Mouse (Mus musculus) MEL (cell line): ENCODE results near the gene Rtn4rl1.

Experiments used
- CHD2 ChIP-seq: IDR thresholded peaks from 2 replicates; pipeline ENCODE4 v1.6.1; 2011; ENCODE audit warnings: low read length, improper control_type of control experiment
- CTCF ChIP-seq, 3 experiments: IDR thresholded peaks in 2 of 3; conservative IDR thresholded peaks in 1 of 3; 2 replicates each; pipeline ENCODE4 v1.5.1; 2011 to 2012; ENCODE audit warnings: low read length in 3 of 3, low read depth in 2 of 3, mild to moderate bottlenecking in 2 of 3, improper control_type of control experiment in 1 of 3, inconsistent platforms in 1 of 3, mixed read lengths in 1 of 3, moderate library complexity in 1 of 3; ENCODE audit not compliant: control insufficient read depth in 1 of 3, insufficient read depth in 1 of 3, poor library complexity in 1 of 3, severe bottlenecking in 1 of 3
- EP300 ChIP-seq, 2 experiments: IDR thresholded peaks; 2 replicates each; pipeline ENCODE4 v1.6.1; 2011; ENCODE audit warnings: improper control_type of control experiment in 2 of 2, low read length in 2 of 2, low read depth in 1 of 2, mild to moderate bottlenecking in 1 of 2
- MAZ ChIP-seq: IDR thresholded peaks from 2 replicates; pipeline ENCODE4 v1.6.1; 2012; ENCODE audit warnings: low read depth, mild to moderate bottlenecking, inconsistent platforms, low read length, improper control_type of control experiment
- POLR2A ChIP-seq, 2 experiments: IDR thresholded peaks; 2 replicates each; pipeline ENCODE4 v1.6.1; 2011 to 2012; ENCODE audit warnings: low read length in 2 of 2, mild to moderate bottlenecking in 2 of 2, control low read depth in 1 of 2, improper control_type of control experiment in 1 of 2, low read depth in 1 of 2, moderate library complexity in 1 of 2; ENCODE audit not compliant: control insufficient read depth in 1 of 2, insufficient read depth in 1 of 2, poor library complexity in 1 of 2
- POLR2AphosphoS5 ChIP-seq: IDR thresholded peaks from 2 replicates; pipeline ENCODE4 v1.6.1; 2012; ENCODE audit warnings: low read depth, borderline replicate concordance, mild to moderate bottlenecking, inconsistent platforms, low read length, moderate library complexity, mixed read lengths
- SIN3A ChIP-seq: IDR thresholded peaks from 2 replicates; pipeline ENCODE4 v1.6.1; 2012; ENCODE audit warnings: low read length, improper control_type of control experiment, inconsistent platforms

DNA sequence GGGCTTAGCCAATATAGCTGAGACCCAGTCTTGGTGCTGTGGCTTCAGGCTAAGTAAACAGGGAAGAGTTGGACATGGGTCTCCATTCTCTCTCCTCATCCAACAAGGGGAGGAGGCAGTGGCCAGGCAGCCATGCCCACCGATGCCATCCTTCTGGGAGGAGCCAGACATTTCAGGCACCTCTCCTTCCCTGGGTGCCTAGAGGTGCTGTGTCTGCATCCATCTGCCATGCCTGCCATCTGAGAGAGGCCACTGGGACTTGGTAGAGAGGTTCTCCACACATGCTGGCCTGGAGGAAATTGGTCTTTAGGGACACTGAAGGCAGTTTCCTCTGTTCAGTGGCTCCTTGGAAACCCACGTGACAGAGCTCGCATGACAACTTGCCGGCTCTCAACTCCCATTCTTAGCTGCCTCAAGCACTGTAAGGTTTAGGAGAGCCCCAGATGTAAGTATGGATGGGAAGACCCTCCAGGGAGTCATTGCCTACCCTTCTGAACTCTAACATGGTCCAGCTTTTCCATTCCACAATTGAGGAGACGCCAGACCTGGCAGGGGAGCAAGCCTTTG, 86.9 kb downstream of the Rtn4rl1 start:
- TF ChIP-seq EP300 (IDR thresholded peaks at IDR 0.05; ENCODE audit: low read depth in 1 of 2, low read length in 2 of 2), result no peak
- no peak for TF ChIP-seq MAZ
- no peak for TF ChIP-seq POLR2A (IDR thresholded peaks at IDR 0.05; ENCODE audit: control insufficient read depth in 1 of 2, insufficient read depth in 1 of 2, low read depth in 1 of 2, low read length in 2 of 2, poor library complexity in 1 of 2)
- TF ChIP-seq CTCF (IDR thresholded peaks at IDR 0.05 in 2 of 3, conservative IDR thresholded peaks at IDR 0.05 in 1 of 3; ENCODE audit: control insufficient read depth in 1 of 3, insufficient read depth in 1 of 3, low read depth in 2 of 3, low read length in 3 of 3, poor library complexity in 1 of 3, severe bottlenecking in 1 of 3), result no peak
- TF ChIP-seq CHD2, result no peak
- TF ChIP-seq POLR2AphosphoS5, result no peak
- no peak for TF ChIP-seq SIN3A
